Mouse (Mus musculus) liver, embryonic 16.5 days (tissue): ENCODE results near the gene Ttc27. TPM values are rescaled to one million over a fixed set of nuclear protein-coding genes. Genes with fewer than 3 reads are reported as not detected.

Experiments
- ATAC-seq: fragments of 200-750 bp; cut with Nextera tagmentation; 2 replicates; pipeline ENCODE4 v1.8.0; 2017; ENCODE audit warnings: low read depth, mild to moderate bottlenecking, moderate number of reproducible peaks, moderate library complexity
- H3K27ac ChIP-seq: fragments of 300-500 bp; sonication (generic); 2 replicates; pipeline ENCODE4 v1.5.1; 2014; ENCODE audit warnings: mild to moderate bottlenecking, low read length
- H3K27me3 ChIP-seq: fragments of 300-500 bp; sonication (generic); 2 replicates; pipeline ENCODE4 v1.6.1; 2014; ENCODE audit warnings: low read depth, low read length, mixed read lengths; ENCODE audit not compliant: control insufficient read depth, insufficient read depth
- H3K36me3 ChIP-seq: fragments of 300-500 bp; sonication (generic); 2 replicates; pipeline ENCODE4 v1.6.1; 2014; ENCODE audit warnings: mild to moderate bottlenecking; ENCODE audit not compliant: control insufficient read depth, insufficient read depth
- H3K4me1 ChIP-seq: fragments of 300-500 bp; sonication (generic); 2 replicates; pipeline ENCODE4 v1.6.1; 2014; ENCODE audit warnings: low read depth, low read length, mixed read lengths; ENCODE audit not compliant: control insufficient read depth
- H3K4me2 ChIP-seq: fragments of 300-500 bp; sonication (generic); 2 replicates; pipeline ENCODE4 v1.6.1; 2014; ENCODE audit warnings: low read depth, low read length, mixed read lengths
- H3K4me3 ChIP-seq: fragments of 300-500 bp; sonication (generic); 2 replicates; pipeline ENCODE4 v1.5.1; 2014; ENCODE audit warnings: low read depth, mild to moderate bottlenecking, low read length
- H3K9ac ChIP-seq: fragments of 300-500 bp; sonication (generic); 2 replicates; pipeline ENCODE4 v1.6.1; 2014; ENCODE audit warnings: low read depth, low read length
- H3K9me3 ChIP-seq: fragments of 300-500 bp; sonication (generic); replicated peaks from 2 replicates; pipeline ENCODE4 v1.6.1; 2016; ENCODE audit warnings: low read length; ENCODE audit not compliant: control insufficient read depth
- WGBS: fragments of 180-500 bp; shearing (Covaris S2); extraction: QIAGEN DNeasy Blood & Tissue Kit; methylation state at CpG from one replicate; pipeline ENCODE4 v1.1.7; 2014; ENCODE audit not compliant: insufficient replicate concordance; 5-methylcytosine and 5-hydroxymethylcytosine counted together
- polyA plus RNA-seq: library from polyadenylated mRNA; unstranded; fragments of >200 nt; fragmentation: Nextera tagmentation; extraction: Ambion mirVana; gene quantifications from 2 replicates; pipeline ENCODE4 v1.2.1, GENCODE M21; 2015

Gene Ttc27
- 10.7 and 11.5 TPM in 2 replicates for polyA plus RNA-seq

DNA sequence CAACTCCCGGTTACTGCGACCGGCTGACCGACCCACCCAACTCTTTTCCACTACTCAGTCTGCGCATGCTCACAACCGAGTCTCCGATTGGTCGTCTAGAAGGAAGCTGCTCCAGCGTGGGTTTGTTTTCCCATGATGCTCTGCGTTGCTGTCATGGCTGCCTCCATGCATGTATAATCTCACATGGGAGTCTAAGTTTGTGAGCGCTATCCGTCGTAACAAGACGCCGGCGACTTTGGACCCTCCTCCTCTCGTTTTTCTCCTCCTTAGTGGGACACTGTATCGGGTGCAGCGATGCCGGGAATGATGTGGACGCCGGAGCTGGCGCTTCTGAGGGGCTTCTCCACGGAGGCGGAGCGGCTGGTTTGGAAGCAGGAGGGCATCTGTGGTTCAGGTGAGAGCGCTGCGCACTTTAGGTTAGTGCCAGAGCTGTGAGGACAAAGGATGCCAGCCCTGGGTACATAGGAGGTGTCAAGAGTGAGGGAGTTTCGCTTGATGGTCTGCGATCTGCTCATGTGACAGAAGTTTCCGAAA is at the start of gene Ttc27:
Gene Ttc27, plus strand, starts transcription at position 115 of the 534 bp plus-strand sequence.
- peak within 1 kb of the TSS; percentile 86 for H3K4me3 ChIP-seq
- no peak within 1 kb of the TSS for H3K27ac ChIP-seq
- peaks cover 4% of the 10 kb centered on the region; the same call in 1 of the 2 replicates for H3K36me3 ChIP-seq
- peak within 1 kb of the TSS; percentile 72 for H3K9ac ChIP-seq
- H3K9me3 ChIP-seq: no peaks in the 10 kb centered on the region
- WGBS: under 1% methylated on average over 31 of the region's 31 CpGs
- ATAC-seq: peak; percentile 87
- H3K4me1 ChIP-seq: peaks cover 8% of the 10 kb centered on the region
- peak within 1 kb of the TSS; percentile 74 for H3K4me2 ChIP-seq
- H3K27me3 ChIP-seq: no peaks in the 10 kb centered on the region

DNA sequence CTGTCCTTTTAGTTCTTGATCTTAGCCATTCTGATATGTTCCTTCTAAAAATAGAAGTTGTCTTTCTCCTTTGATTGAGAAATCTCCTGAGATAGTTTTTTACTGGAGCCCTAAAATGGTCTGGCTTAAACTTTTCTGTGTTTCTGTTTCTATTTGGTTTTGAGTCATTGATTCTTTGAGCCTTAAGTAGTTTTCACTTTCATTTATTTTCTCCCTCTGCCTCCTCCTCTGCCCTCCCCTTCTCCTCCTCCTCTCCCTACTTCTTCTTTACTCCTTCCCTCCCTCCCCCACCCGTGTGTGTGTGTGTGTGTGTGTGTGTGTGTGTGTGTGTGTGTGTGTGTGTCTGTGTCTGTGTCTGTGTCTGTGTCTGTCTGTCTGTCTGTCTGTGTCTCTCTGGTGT is 49.5 kb upstream of the Ttc27 start:
- H3K36me3 ChIP-seq: peaks cover 27% of the 10 kb centered on the region
- 33% methylated on average over 1 of the region's 1 CpGs for WGBS
- no peak for ATAC-seq
- no peaks in the 10 kb centered on the region for H3K27me3 ChIP-seq
- H3K9me3 ChIP-seq: no peaks in the 10 kb centered on the region
- H3K27ac ChIP-seq: no peak overlapping the region
- no peak overlapping the region for H3K9ac ChIP-seq
- H3K4me2 ChIP-seq: no peak overlapping the region
- H3K4me1 ChIP-seq: no peaks in the 10 kb centered on the region
- H3K4me3 ChIP-seq: no peak overlapping the region

DNA sequence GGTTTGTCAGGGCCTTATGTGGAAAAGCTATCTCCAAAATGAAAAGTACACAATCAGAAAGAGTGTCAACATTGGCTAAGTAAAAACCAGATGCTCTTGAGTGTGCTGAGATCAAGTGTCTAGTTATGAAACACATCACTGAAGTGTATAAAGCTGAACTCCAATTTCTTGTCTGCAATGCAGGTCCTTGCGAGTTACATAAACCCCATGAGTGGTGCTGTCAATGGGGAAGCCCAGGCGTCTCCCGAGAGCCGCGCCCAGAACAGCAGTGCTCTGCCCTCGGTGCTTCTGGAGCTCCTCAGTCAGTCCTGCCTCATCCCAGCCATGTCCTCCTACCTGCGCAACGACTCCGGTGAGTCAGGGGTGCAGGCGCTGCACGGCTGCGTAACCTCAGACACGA is 47.5 kb upstream of the Ttc27 start:
- Histone ChIP-seq H3K4me2 (no peak overlapping the region), H3K27me3 (no peaks in the 10 kb centered on the region), H3K9ac (no peak overlapping the region), H3K4me1 (no peaks in the 10 kb centered on the region), H3K9me3 (no peaks in the 10 kb centered on the region), H3K27ac (no peak overlapping the region), H3K4me3 (no peak overlapping the region), H3K36me3 (peaks cover 22% of the 10 kb centered on the region)
- 84% methylated on average over 13 of the region's 13 CpGs for WGBS
- ATAC-seq: no peak

DNA sequence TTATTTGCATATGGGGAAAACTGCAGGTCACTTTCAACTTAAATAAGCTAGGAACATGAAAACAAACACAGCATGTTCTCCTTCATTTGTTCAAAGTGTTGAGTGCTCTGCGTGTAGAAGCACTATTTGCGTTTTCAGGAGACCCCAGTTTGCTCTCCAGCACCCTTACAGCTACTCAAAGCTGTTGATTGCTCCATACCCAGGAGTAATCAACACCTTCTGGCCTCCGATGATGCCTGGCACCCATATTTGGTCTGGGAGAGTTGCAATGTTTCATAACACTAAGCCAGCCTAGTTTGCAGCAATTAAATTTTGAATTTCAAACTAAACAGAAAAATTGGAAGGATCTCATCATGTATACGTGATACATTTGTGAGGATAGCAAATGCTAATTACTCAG is 45.1 kb upstream of the Ttc27 start:
- H3K27me3 ChIP-seq: no peaks in the 10 kb centered on the region
- H3K4me3 ChIP-seq: no peak overlapping the region
- H3K27ac ChIP-seq: no peak overlapping the region
- ATAC-seq: no peak
- no peaks in the 10 kb centered on the region for H3K4me1 ChIP-seq
- peaks cover 28% of the 10 kb centered on the region for H3K36me3 ChIP-seq
- H3K4me2 ChIP-seq: no peak overlapping the region
- H3K9ac ChIP-seq: no peak overlapping the region
- H3K9me3 ChIP-seq: no peaks in the 10 kb centered on the region
- WGBS: 72% methylated on average over 4 of the region's 4 CpGs

DNA sequence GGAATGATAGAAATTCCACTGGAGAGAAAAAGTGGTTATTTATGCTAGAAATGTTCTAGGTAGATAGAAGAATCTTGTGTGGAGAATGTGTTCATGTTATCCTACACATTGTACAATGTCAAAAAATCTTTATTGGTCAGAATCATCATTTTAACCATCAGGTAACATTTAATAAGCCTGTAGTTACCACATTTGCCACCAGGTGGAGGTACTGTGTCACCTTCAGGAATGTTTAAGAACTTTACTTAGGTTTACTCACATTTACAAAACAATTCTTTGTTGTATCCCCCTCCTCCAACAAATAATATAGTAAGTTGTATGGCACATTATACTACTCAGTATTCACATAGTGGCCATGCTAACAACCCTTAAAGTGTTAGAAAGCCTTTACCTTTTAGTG is 44.3 kb upstream of the Ttc27 start:
- no peak overlapping the region for H3K9ac ChIP-seq
- H3K36me3 ChIP-seq: peaks cover 30% of the 10 kb centered on the region
- ATAC-seq: no peak
- no peaks in the 10 kb centered on the region for H3K9me3 ChIP-seq
- H3K4me3 ChIP-seq: no peak overlapping the region
- H3K27ac ChIP-seq: no peak overlapping the region
- H3K27me3 ChIP-seq: no peaks in the 10 kb centered on the region
- no peak overlapping the region for H3K4me2 ChIP-seq
- H3K4me1 ChIP-seq: no peaks in the 10 kb centered on the region

DNA sequence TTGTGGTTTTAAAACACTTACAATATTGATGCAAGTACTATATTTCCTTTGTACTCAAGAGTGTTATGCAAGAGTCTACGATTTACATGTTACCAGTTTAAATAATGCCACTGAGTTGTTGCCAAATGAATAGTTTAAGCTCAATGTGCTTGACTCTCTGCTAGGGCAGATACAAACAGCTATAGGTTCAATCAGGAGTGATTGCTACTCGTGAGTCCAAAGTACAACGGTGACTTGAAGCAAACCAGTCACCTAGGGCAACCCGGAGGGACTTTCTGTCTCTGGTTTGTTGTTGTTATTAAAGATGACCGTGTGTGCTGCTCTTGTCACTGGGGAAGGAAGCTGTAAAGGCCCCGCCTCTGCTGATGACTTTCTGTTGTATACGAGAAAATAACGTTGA is 39.5 kb upstream of the Ttc27 start:
- Histone ChIP-seq H3K9me3 (no peaks in the 10 kb centered on the region), H3K4me2 (no peak overlapping the region), H3K36me3 (peaks cover 19% of the 10 kb centered on the region), H3K27ac (no peak overlapping the region), H3K4me1 (no peaks in the 10 kb centered on the region), H3K9ac (no peak overlapping the region), H3K4me3 (no peak overlapping the region), H3K27me3 (no peaks in the 10 kb centered on the region)
- 78% methylated on average over 8 of the region's 8 CpGs for WGBS
- ATAC-seq: 0 out of 2 replicates have a peak, but pooled peaks have one; percentile 3

DNA sequence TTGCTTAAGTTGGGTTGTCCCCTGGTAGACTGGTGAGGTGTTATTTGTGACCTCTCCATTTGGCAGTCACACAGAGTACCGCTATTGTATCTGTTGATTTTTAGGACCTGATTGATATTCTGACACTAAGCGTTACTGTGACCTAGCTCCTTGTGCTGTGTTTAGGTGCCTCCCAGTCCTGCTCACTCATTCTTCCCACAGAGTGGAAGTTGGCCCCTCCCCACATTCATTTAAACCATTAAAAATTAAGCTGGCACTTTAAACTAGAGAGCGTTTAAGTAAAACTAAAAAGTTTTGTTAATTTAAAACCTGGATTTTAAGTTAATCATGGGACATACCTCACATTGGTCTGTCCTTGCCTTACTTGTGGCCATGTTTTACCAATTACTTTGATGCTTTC is 32.6 kb upstream of the Ttc27 start:
- Histone ChIP-seq H3K4me1 (no peaks in the 10 kb centered on the region), H3K4me2 (no peak overlapping the region), H3K9me3 (no peaks in the 10 kb centered on the region), H3K9ac (no peak overlapping the region), H3K4me3 (no peak overlapping the region), H3K27me3 (no peaks in the 10 kb centered on the region), H3K36me3 (peaks cover 7% of the 10 kb centered on the region), H3K27ac (no peak overlapping the region)
- WGBS: 89% methylated on average over 3 of the region's 3 CpGs
- no peak for ATAC-seq

DNA sequence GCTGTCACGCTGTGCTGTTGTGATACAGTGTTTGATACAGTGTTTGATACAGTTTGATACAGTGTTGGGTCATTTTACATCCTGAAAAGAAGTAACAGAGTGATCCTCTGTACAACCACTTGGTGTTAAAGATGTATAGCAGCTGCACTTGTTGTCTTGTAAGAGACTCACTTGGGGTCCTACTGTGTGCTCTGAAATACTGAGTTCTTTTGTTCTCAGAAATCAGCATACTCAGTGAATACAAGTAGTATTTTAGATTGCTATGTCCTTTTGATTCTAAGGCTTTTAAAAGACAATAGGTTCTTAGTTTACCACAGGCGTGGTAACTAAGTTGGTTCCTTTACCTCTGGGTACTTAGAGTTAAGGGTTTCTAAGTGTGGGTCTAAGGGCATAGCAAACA is 29.0 kb upstream of the Ttc27 start:
- ATAC-seq: no peak
- H3K36me3 ChIP-seq: peaks cover 17% of the 10 kb centered on the region
- no peak overlapping the region for H3K4me3 ChIP-seq
- no peaks in the 10 kb centered on the region for H3K9me3 ChIP-seq
- WGBS: 85% methylated on average over 2 of the region's 2 CpGs
- no peaks in the 10 kb centered on the region for H3K27me3 ChIP-seq
- no peak overlapping the region for H3K4me2 ChIP-seq
- H3K27ac ChIP-seq: no peak overlapping the region
- no peaks in the 10 kb centered on the region for H3K4me1 ChIP-seq
- H3K9ac ChIP-seq: no peak overlapping the region

DNA sequence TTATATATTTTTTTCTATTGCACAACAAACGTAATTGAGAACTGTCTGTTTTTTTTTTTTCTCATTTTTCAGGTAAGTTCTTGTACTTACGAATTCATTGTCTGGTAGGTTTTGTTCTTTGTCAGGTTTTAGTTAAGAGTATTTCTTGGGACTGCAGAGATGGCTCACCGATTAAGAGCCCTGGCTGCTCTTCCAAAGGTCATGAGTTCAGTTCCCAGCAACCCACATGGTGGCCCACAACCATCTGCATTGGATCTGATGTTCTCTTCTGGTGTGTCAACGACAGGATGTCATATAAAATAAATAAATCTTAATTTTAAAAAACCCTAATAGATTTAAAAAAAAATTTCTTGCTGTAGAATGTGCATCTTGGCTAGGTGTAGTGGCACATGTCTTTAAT is 28.1 kb upstream of the Ttc27 start:
- H3K9ac ChIP-seq: no peak overlapping the region
- ATAC-seq: no peak
- no peaks in the 10 kb centered on the region for H3K9me3 ChIP-seq
- WGBS: 84% methylated on average over 4 of the region's 4 CpGs
- H3K27me3 ChIP-seq: no peaks in the 10 kb centered on the region
- H3K27ac ChIP-seq: no peak overlapping the region
- H3K4me2 ChIP-seq: no peak overlapping the region
- peaks cover 18% of the 10 kb centered on the region for H3K36me3 ChIP-seq
- no peak overlapping the region for H3K4me3 ChIP-seq
- H3K4me1 ChIP-seq: no peaks in the 10 kb centered on the region
